Mouse (Mus musculus): Measurements from ENCODE around the gene Zfp936.
"Not testable (repeated sequence)": the region's sequence is repeated elsewhere in the genome, so short reads cannot be mapped to it uniquely, and the experiment has no call there.

- TF ChIP-seq MEF2A (IDR thresholded peaks at IDR 0.05; ENCODE audit: extremely low read depth, insufficient replicate concordance, low read depth, low read length, poor library complexity, severe bottlenecking); CTCF (IDR thresholded peaks at IDR 0.05 in 2 of 3, conservative IDR thresholded peaks at IDR 0.05 in 1 of 3; ENCODE audit: control insufficient read depth in 1 of 3, insufficient read depth in 1 of 3, low read depth in 2 of 3, low read length in 3 of 3, poor library complexity in 1 of 3, severe bottlenecking in 1 of 3); POLR2A (IDR thresholded peaks at IDR 0.05; ENCODE audit: control insufficient read depth in 1 of 2, insufficient read depth in 1 of 2, low read depth in 1 of 2, low read length in 2 of 2, poor library complexity in 1 of 2); EP300 (IDR thresholded peaks at IDR 0.05; ENCODE audit: low read depth in 1 of 2, low read length in 2 of 2); RCOR1 (IDR thresholded peaks at IDR 0.05; ENCODE audit: low read depth, low read length); UBTF (IDR thresholded peaks at IDR 0.05; ENCODE audit: borderline replicate concordance, insufficient read depth, low read depth, low read length); SIN3A (IDR thresholded peaks at IDR 0.05; ENCODE audit: low read length); KAT2A (conservative IDR thresholded peaks at IDR 0.05; ENCODE audit: low read depth, low read length); HCFC1 (IDR thresholded peaks at IDR 0.05; ENCODE audit: low read depth, low read length); MAFK (IDR thresholded peaks at IDR 0.05; ENCODE audit: borderline replicate concordance, low read depth, low read length); JUND (IDR thresholded peaks at IDR 0.05; ENCODE audit: low read depth, low read length); POLR2AphosphoS2 (IDR thresholded peaks at IDR 0.05; ENCODE audit: low read length); RAD21 (IDR thresholded peaks at IDR 0.05; ENCODE audit: low read depth, low read length); USF1 (IDR thresholded peaks at IDR 0.05; ENCODE audit: low read depth, low read length): not testable (repeated sequence)
Measured at GRCm38 (mm10) chr7:43128691-43129090, 14.7 kb downstream of the Zfp936 start.

Data from MEL (cell line).